Mouse (Mus musculus) thymus, adult 2 months (tissue): Measurements from ENCODE around the gene Hs3st5. TPM values are rescaled to one million over a fixed set of nuclear protein-coding genes. Genes with fewer than 3 reads are reported as not detected.

Experiments
- DNase-seq: peaks from one replicate; pipeline ENCODE4 v3.0.0; 2021
- H3K27ac ChIP-seq: fragments of 200-500 bp; 2 replicates; pipeline ENCODE4 v1.5.1; 2012; ENCODE audit warnings: low read length, control low read depth; ENCODE audit not compliant: control insufficient read depth, insufficient read depth
- H3K27me3 ChIP-seq: fragments of 200-500 bp; 2 replicates; pipeline ENCODE4 v1.6.1; 2012; ENCODE audit warnings: mild to moderate bottlenecking, low read length, moderate library complexity, mixed read lengths; ENCODE audit not compliant: control insufficient read depth, insufficient read depth
- H3K36me3 ChIP-seq: fragments of 200-500 bp; 2 replicates; pipeline ENCODE4 v1.6.1; 2012; ENCODE audit warnings: mild to moderate bottlenecking, low read length, moderate library complexity; ENCODE audit not compliant: control insufficient read depth, insufficient read depth
- H3K4me1 ChIP-seq: fragments of 200-500 bp; replicated peaks from 2 replicates; pipeline ENCODE4 v1.6.1; 2012; ENCODE audit warnings: low read length; ENCODE audit not compliant: control insufficient read depth, insufficient read depth
- H3K4me3 ChIP-seq: fragments of 200-500 bp; 2 replicates; pipeline ENCODE4 v1.5.1; 2012; ENCODE audit warnings: mild to moderate bottlenecking, low read length, control low read depth, moderate library complexity; ENCODE audit not compliant: control insufficient read depth, insufficient read depth
- CTCF ChIP-seq: fragments of 200-500 bp; IDR thresholded peaks from 2 replicates; pipeline ENCODE4 v1.5.1; 2012; ENCODE audit warnings: mild to moderate bottlenecking, control low read depth, low read length, moderate library complexity, borderline replicate concordance; ENCODE audit not compliant: control insufficient read depth, poor library complexity, insufficient read depth; ENCODE audit errors: extremely low read depth
- POLR2A ChIP-seq: fragments of 200-500 bp; IDR thresholded peaks from 2 replicates; pipeline ENCODE4 v1.6.1; 2012; ENCODE audit warnings: mild to moderate bottlenecking, low read length, control low read depth, moderate library complexity; ENCODE audit not compliant: control insufficient read depth, poor library complexity, insufficient read depth; ENCODE audit errors: extremely low read depth
- WGBS: fragments of 180-500 bp; shearing (Covaris S2); methylation state at CpG from one replicate; pipeline ENCODE4 v1.1.7; 2018; 5-methylcytosine and 5-hydroxymethylcytosine counted together
- polyA plus RNA-seq: library from polyadenylated mRNA; depleted of rRNA; stranded (reverse); fragments of >200 nt; gene quantifications from 2 replicates; pipeline ENCODE4 v1.2.3, GENCODE M21; 2012

Hs3st5 gene
- polyA plus RNA-seq, 1 experiment: 0.18 TPM

DNA sequence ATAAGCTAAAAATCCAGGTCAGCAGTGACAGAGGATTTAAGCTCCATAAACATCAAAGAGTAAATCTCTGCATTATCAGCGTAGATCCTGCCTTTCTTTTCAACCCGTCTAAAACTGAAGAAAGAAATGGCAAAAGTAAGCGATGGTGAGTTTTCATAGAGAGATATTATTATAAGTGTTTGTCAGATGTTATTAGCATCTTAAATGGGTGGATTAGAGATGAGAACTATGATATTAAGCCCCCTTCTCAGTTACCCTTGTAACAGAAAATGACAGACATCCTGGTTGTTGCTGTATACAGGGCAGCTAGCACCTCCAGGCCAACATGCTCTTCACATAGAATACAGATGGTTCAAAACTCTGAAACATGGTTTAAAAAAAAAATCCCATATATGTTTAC is 22.6 kb upstream of the Hs3st5 start:
- TF ChIP-seq CTCF (no peak), POLR2A (no peak)
- 91% methylated on average over 3 of the region's 3 CpGs for WGBS
- H3K36me3 ChIP-seq: no peaks in the 10 kb centered on the region

DNA sequence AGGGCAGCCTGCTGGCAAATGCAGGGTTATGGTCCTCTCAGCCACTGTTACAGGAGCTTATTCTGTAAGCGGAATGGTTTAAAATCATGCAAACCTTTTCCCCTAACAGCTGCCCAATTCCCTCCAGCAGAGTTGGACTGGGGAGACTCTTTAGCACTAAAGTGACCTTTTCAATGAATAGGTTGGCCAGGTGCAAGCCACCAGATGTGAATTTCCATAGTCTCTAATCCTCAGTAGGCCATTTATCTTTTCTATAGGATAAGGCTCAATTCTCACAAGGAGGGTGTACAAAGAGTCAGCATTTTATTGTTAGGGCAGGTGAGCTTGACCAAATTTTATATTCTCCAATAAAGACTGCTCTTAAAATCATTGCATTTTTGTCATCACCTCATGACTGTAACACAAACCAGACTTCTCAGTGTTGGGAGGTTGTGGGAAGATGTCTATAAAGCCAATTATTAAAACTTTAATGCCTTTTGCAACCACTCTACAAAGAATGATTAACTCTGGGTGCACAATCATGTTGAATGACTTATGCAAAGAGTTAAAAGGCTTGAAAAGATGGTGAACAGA is 21.8 kb upstream of the Hs3st5 start:
- Histone ChIP-seq H3K27ac (no peak overlapping the region), H3K4me1 (no peaks in the 10 kb centered on the region), H3K4me3 (no peak overlapping the region), H3K27me3 (no peaks in the 10 kb centered on the region), H3K36me3 (no peaks in the 10 kb centered on the region)
- no peak for TF ChIP-seq CTCF
- no peak for TF ChIP-seq POLR2A
- 97% methylated on average over 1 of the region's 1 CpGs for WGBS
- DNase-seq: no peak

More for the DNA sequence above, 22.6 kb upstream of the Hs3st5 start:
- DNase-seq: no peak
- H3K27me3 ChIP-seq: no peaks in the 10 kb centered on the region
- no peaks in the 10 kb centered on the region for H3K4me1 ChIP-seq
- no peak overlapping the region for H3K27ac ChIP-seq
- H3K4me3 ChIP-seq: no peak overlapping the region

DNA sequence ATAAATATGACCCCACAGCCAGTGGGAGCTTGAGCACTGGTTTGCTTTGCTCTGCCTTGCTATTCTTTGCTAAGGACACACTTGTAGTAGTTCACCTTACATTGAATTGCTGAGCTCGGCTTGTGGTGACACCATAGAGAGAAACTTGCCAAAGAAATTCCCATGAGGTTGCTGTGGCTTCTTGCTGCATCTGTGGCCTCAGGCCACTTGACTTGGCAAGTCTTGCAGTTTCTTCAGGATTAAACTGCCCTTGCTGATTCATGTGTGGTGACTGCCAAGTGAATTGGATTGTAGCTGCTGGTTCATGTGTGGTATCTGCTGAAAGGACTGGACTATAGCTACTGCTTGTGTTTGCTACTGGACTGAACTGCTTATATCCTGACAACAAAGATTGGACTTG is 13.0 kb upstream of the Hs3st5 start:
- Histone ChIP-seq H3K27me3 (no peaks in the 10 kb centered on the region), H3K4me1 (no peaks in the 10 kb centered on the region), H3K4me3 (no peak overlapping the region), H3K36me3 (no peaks in the 10 kb centered on the region), H3K27ac (no peak overlapping the region)
- TF ChIP-seq POLR2A (no peak), CTCF (no peak)
- WGBS: 88% methylated on average over 1 of the region's 1 CpGs
- no peak for DNase-seq

DNA sequence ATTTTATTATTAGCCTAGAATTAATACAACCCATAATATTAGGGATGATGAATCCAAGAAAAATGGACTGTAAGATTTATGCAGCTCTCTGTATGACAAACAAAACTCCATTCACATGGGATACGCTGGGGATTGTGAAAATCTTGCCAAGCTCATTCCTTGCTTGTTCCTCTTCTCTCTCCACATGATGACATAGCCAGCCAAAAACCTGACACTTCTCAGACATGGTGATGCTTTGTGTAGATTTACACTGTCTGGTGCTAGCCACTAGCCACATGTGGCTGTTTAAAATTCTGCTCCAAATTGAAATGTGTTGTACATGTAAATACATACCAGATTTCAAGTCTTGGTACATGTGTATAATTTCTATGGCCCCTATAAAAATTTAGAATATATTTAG is 6.9 kb upstream of the Hs3st5 start:
- Histone ChIP-seq H3K4me1 (no peaks in the 10 kb centered on the region), H3K27me3 (no peaks in the 10 kb centered on the region), H3K4me3 (no peak overlapping the region), H3K36me3 (no peaks in the 10 kb centered on the region), H3K27ac (no peak overlapping the region)
- WGBS: 81% methylated on average over 1 of the region's 1 CpGs
- no peak for DNase-seq
- TF ChIP-seq CTCF: no peak
- no peak for TF ChIP-seq POLR2A

DNA sequence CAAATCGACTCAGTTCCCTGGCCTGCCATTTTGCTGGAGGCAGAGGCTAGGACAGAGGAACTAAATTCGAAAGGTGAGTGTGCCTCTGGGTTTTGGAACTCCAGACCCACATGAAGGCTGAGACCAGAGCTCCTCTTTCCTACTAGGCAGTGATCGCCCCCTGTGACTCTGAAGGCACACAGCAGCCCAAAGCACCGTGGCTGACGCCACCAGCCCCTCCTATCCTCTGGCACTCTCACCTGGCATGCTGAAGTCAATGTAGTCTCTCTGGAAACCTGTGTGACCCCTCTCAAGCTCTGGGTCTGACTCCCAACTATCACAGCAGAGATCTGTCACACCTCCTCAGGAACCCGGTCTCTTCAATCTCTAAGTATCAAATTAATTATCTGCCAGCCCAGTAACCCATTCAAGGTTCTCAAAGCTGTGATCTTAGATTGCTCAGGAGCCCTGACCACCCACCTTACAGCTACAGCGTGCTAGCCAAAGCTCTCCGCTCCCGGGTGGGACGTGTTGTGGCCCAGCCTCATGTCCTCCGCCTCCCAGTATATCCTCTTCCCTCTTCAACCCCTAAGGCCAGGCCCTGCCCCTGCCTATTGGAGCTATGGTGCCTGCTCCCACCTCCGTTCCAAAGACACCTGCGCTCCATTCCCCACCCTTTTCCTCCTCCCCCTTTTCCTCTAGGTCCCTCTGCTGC is 434 bp upstream of the Hs3st5 start:
- Histone ChIP-seq H3K4me3 (no peak overlapping the region), H3K27me3 (peaks cover 5% of the 10 kb centered on the region; the same call in 1 of the 2 replicates), H3K4me1 (no peaks in the 10 kb centered on the region), H3K27ac (no peak overlapping the region), H3K36me3 (no peaks in the 10 kb centered on the region)
- 25% methylated on average over 13 of the region's 13 CpGs for WGBS
- TF ChIP-seq CTCF (no peak), POLR2A (no peak)
- DNase-seq: no peak

DNA sequence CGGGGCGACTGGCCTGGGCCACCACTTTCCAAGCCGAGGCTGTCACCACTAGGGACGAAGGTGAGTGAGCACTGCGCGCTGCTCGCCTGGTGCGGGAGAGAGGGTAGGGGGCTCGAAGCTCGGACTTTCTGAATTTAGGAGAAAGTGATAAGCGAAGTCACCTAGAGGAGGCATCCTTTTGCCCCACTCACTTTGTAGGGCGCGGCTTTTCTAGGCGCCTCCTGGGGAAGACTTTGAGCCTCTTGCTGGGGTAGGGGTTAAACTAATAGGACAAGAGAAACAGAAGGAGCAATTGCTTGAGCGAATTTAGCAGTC is 899 bp downstream of the Hs3st5 start:
- peaks cover 5% of the 10 kb centered on the region; the same call in 1 of the 2 replicates for H3K27me3 ChIP-seq
- H3K4me1 ChIP-seq: no peaks in the 10 kb centered on the region
- no peak for TF ChIP-seq POLR2A
- no peak for TF ChIP-seq CTCF
- WGBS: 5% methylated on average over 15 of the region's 15 CpGs
- no peak for DNase-seq
- no peak overlapping the region for H3K4me3 ChIP-seq
- no peaks in the 10 kb centered on the region for H3K36me3 ChIP-seq
- H3K27ac ChIP-seq: no peak overlapping the region
